Mouse (Mus musculus) CD4-positive, CD25-positive, alpha-beta regulatory T cell, adult 4 months (primary cell): ENCODE results near the gene Kctd7. TPM values are rescaled to one million over a fixed set of nuclear protein-coding genes. Genes with fewer than 3 reads are reported as not detected.

Source experiments
- ATAC-seq: one replicate; pipeline ENCODE4 v1.8.0; 2017
- polyA plus RNA-seq, 2 experiments: library from polyadenylated mRNA; unstranded; fragments of 100-300 nt; shearing (Covaris generic); gene quantifications; one replicate each; pipeline ENCODE4 v1.2.1; 2017

The Kctd7 gene
- polyA plus RNA-seq, 2 experiments from 2014 or later = 2.2 to 2.8 TPM

GRCm38 (mm10) chr5:130192356-130192944, 47.8 kb downstream of the Kctd7 start:
- ATAC-seq = no peak

GRCm38 (mm10) chr5:130193760-130194159, 49.1 kb downstream of the Kctd7 start:
- ATAC-seq = no peak

GRCm38 (mm10) chr5:130196307-130196706, 51.6 kb downstream of the Kctd7 start:
- ATAC-seq = peak; percentile 90

- ATAC-seq = no peak
Measured at GRCm38 (mm10) chr5:130197454-130197853, 52.8 kb downstream of the Kctd7 start.

GRCm38 (mm10) chr5:130197981-130198380, 53.3 kb downstream of the Kctd7 start:
- no peak for ATAC-seq

- no peak for ATAC-seq
Measured at GRCm38 (mm10) chr5:130200233-130201029, 55.8 kb downstream of the Kctd7 start.

GRCm38 (mm10) chr5:130203948-130204347, 59.3 kb downstream of the Kctd7 start:
- peak; percentile 53 for ATAC-seq

GRCm38 (mm10) chr5:130204560-130204959, 59.9 kb downstream of the Kctd7 start:
- peak; percentile 79 for ATAC-seq

Other genes starting within 250 kb of the Kctd7 start
- 1 to 10 TPM in 1 of 2 experiments, under 1 TPM in 1; 0.78 to 1.7 TPM for gene Zbed5, start 249.1 kb upstream of the Kctd7 start, polyA plus RNA-seq
- under 1 TPM; 0.33 to 0.67 TPM for gene Phkg1, start 246.3 kb upstream of the Kctd7 start, polyA plus RNA-seq
- under 1 TPM in 1 of 2 experiments, not detected in 1; 0.51 TPM for gene Nupr1l, start 236.3 kb upstream of the Kctd7 start, polyA plus RNA-seq
- 1 to 10 TPM; 5.0 to 6.2 TPM for gene Vkorc1l1, start 202.9 kb upstream of the Kctd7 start, polyA plus RNA-seq
- 10 to 100 TPM; 49.4 to 60.6 TPM for gene Gusb, start 141.8 kb upstream of the Kctd7 start, polyA plus RNA-seq
- gene Asl, start 115.6 kb upstream of the Kctd7 start, polyA plus RNA-seq = 100 to 1,000 TPM; 102 to 103 TPM
- gene Crcp, start 115.6 kb upstream of the Kctd7 start, polyA plus RNA-seq = 10 to 100 TPM; 60.0 to 75.7 TPM
- 1 to 10 TPM; 1.8 to 3.6 TPM for gene Tpst1, start 71.5 kb upstream of the Kctd7 start, polyA plus RNA-seq
- gene Rabgef1, start 26.9 kb downstream of the Kctd7 start, polyA plus RNA-seq = 10 to 100 TPM; 32.1 to 43.4 TPM
- gene Tmem248, start 72.2 kb downstream of the Kctd7 start, polyA plus RNA-seq = 10 to 100 TPM; 10.7 to 15.0 TPM
- 100 to 1,000 TPM; 124 to 164 TPM for gene Sbds, start 110.7 kb downstream of the Kctd7 start, polyA plus RNA-seq
- 10 to 100 TPM; 22.1 to 44.6 TPM for gene Tyw1, start 110.8 kb downstream of the Kctd7 start, polyA plus RNA-seq
- not detected for gene Caln1, start 224.6 kb downstream of the Kctd7 start, polyA plus RNA-seq
- gene A330070K13Rik, start 239.8 kb downstream of the Kctd7 start, polyA plus RNA-seq = not detected